Mouse (Mus musculus) lung, adult 2 months (tissue): ENCODE results near the gene Gm20388.

ENCODE experiments used
- CTCF ChIP-seq: fragments of 200-500 bp; IDR thresholded peaks from 2 replicates; pipeline ENCODE4 v1.5.1; 2011; ENCODE audit warnings: mild to moderate bottlenecking, low read length, control low read depth; ENCODE audit not compliant: insufficient read depth
- POLR2A ChIP-seq: fragments of 200-500 bp; IDR thresholded peaks from 2 replicates; pipeline ENCODE4 v1.6.1; 2011; ENCODE audit warnings: low read depth, mild to moderate bottlenecking, control low read depth, low read length, borderline replicate concordance; ENCODE audit errors: extremely low read depth

DNA sequence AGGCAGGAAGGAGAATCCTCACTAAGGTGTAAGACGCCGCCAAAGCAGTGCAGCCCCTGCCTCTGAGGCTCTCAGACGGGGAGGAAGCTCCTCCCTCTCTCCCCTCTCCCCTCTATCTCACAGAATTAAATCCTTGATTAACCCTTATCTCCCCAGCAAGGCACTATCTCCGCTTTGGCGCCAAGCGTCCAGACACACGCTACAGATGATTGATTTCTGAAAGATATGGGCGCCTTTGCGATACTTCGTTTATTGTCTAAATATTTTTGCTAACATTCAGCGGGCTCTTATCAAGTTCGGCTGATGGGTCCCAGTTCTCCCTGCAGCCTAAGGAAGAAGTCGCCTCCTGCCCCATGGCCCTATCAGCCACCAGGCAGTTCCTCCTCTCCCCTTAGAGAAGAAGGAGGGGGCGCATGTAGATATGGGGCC, 2415.5 kb downstream of the Gm20388 start:
- no peak for TF ChIP-seq POLR2A
- TF ChIP-seq CTCF, result no peak
